In the genomic region with DNA sequence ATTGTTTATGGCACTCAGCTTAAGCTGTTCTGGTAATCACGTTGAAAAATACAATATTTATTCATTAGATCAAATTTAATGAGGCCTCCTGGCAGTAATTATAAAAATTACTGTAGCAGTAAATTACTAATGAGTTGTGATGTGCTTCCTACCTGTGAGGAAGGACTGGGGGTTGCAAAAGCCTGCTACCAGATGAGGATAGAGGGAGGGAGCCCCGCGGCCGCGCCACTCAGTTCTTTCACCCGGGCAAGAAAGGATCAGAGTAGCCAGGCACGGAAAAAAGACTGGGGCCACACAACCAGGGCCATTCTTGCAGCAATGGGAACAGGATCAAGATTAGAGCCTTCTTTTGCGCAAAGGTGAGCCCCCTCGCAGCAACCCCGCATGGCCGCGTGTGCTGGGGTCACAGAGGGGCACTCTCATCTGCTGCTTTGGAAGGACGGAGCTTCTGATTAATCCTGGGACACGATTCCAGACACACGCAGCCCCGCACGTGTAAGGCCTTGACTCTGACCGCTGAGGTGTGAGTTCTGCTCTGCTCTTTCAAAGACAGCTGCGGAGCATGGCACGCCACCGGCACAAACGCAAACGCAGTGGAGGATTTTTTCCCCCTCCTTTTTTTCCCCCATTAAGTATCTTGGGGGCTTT, we compare ENCODE assay signal across 9 mouse cellular contexts. TPM values are rescaled to one million over a fixed set of nuclear protein-coding genes. Genes with fewer than 3 reads are reported as not detected.
DNase-seq lines count a peak whose midpoint lies in the region; ATAC-seq lines count a peak whose summit lies in the region.
"Had no signal": no experiment of that assay in that cellular context is flagged by ENCODE, and none has a peak within 500 bp of the region (broad histone marks: within the 10 kb centered on the region; RNA-seq: fewer than 3 reads in every experiment).

No protein-coding gene starts in this region.

- no peak for ATAC-seq in heart, embryonic 13.5 days (ENCODE audit: extremely low read depth, insufficient number of reproducible peaks, low FRiP score, low TSS enrichment)
- ATAC-seq in hindbrain, embryonic 16.5 days: peak; percentile 54; the same call in 1 of the 2 replicates
- ATAC-seq in midbrain, embryonic 15.5 days (replicated peaks): peak; percentile 52; the same call in 1 of the 2 replicates

- no peaks in the 10 kb centered on the region for H3K9me3 ChIP-seq in heart, embryonic 13.5 days
- H3K9me3 ChIP-seq in hindbrain, embryonic 16.5 days (ENCODE audit: control insufficient read depth, low read length): no peaks in the 10 kb centered on the region
- H3K9me3 ChIP-seq in midbrain, embryonic 15.5 days: no peaks in the 10 kb centered on the region

- H3K4me2 ChIP-seq in heart, embryonic 13.5 days: peak overlapping the region; percentile 61
- peak overlapping the region; percentile 55 for H3K4me2 ChIP-seq in hindbrain, embryonic 16.5 days (ENCODE audit: low read length)
- H3K4me2 ChIP-seq in midbrain, embryonic 15.5 days: peak overlapping the region; percentile 51

- H3K27ac ChIP-seq in heart, embryonic 13.5 days (replicated peaks): no peak overlapping the region
- H3K27ac ChIP-seq in hindbrain, embryonic 16.5 days (ENCODE audit: low read depth, low read length): no peak overlapping the region
- H3K27ac ChIP-seq in midbrain, embryonic 15.5 days: peak overlapping the region; percentile 46; the same call in 1 of the 2 replicates

- peak overlapping the region; percentile 20 for H3K4me3 ChIP-seq in heart, embryonic 13.5 days
- peak overlapping the region; percentile 24 for H3K4me3 ChIP-seq in hindbrain, embryonic 16.5 days (ENCODE audit: low read length)
- peak overlapping the region; percentile 17; the same call in 1 of the 2 replicates for H3K4me3 ChIP-seq in midbrain, embryonic 15.5 days

- 6% methylated on average over 23 of the region's 23 CpGs for WGBS in heart, embryonic 13.5 days
- 7% methylated on average over 23 of the region's 23 CpGs for WGBS in hindbrain, embryonic 16.5 days
- 4% methylated on average over 23 of the region's 23 CpGs for WGBS in midbrain, embryonic 15.5 days

- H3K27me3 ChIP-seq in heart, embryonic 13.5 days (replicated peaks): peaks cover 13% of the 10 kb centered on the region; the same call in 1 of the 2 replicates
- H3K27me3 ChIP-seq in hindbrain, embryonic 16.5 days (replicated peaks; ENCODE audit: control insufficient read depth, insufficient read depth, low read length): peaks cover 5% of the 10 kb centered on the region
- peaks cover 7% of the 10 kb centered on the region; the same call in 1 of the 2 replicates for H3K27me3 ChIP-seq in midbrain, embryonic 15.5 days (replicated peaks)

- DNase-seq in heart, adult 8-10 months (ENCODE audit: low spot score): no peak
- DNase-seq in embryo, embryonic 9.5 days (ENCODE audit: extremely low spot score): peak; percentile 55
- no peak for DNase-seq in c-Kit-positive CD71-positive TER-119-positive erythroid progenitor cells, embryonic 14.5 days (ENCODE audit: low spot score)
- no peak for DNase-seq in kidney, postnatal 25 days
- no peak for DNase-seq in right cerebral cortex, postnatal 10 days (ENCODE audit: low spot score in 2 of 2)
- DNase-seq: adrenal gland, adult 8-10 months had no signal

- no peaks in the 10 kb centered on the region for H3K36me3 ChIP-seq in heart, embryonic 13.5 days
- H3K36me3 ChIP-seq in hindbrain, embryonic 16.5 days (ENCODE audit: control insufficient read depth, insufficient read depth, low read length): no peaks in the 10 kb centered on the region
- H3K36me3 ChIP-seq in midbrain, embryonic 15.5 days (replicated peaks): no peaks in the 10 kb centered on the region

- H3K9ac ChIP-seq in heart, embryonic 13.5 days: peak overlapping the region; percentile 44
- H3K9ac ChIP-seq in hindbrain, embryonic 16.5 days (ENCODE audit: low read depth, low read length): peak overlapping the region; percentile 45
- H3K9ac ChIP-seq in midbrain, embryonic 15.5 days: 0 out of 2 replicates have a peak overlapping the region, but pooled peaks have one; percentile 22

- peaks cover 5% of the 10 kb centered on the region for H3K4me1 ChIP-seq in heart, embryonic 13.5 days
- peaks cover 5% of the 10 kb centered on the region for H3K4me1 ChIP-seq in hindbrain, embryonic 16.5 days (ENCODE audit: control insufficient read depth, insufficient read depth, low read depth, low read length)
- peaks cover 11% of the 10 kb centered on the region for H3K4me1 ChIP-seq in midbrain, embryonic 15.5 days

RNA-seq across cellular contexts. Expression of gene Cdca7, which starts 23.2 kb away (rescaled TPM):
- polyA plus RNA-seq in heart, embryonic 13.5 days (2015; fragmentation: Nextera tagmentation; extraction: Ambion mirVana): 46.8 and 49.0 TPM in 2 replicates
- 1 to 10 TPM in 3 of 4 experiments, under 1 TPM in 1; 1.00 to 3.1 (median 1.2) TPM for total RNA-seq in heart, adult 8-10 months (2022)
- polyA plus RNA-seq in hindbrain, embryonic 16.5 days (2015; fragmentation: Nextera tagmentation; extraction: Ambion mirVana): 17.3 and 22.1 TPM in 2 replicates
- polyA plus RNA-seq in midbrain, embryonic 15.5 days (2015; fragmentation: Nextera tagmentation; extraction: Ambion mirVana): 21.3 and 21.5 TPM in 2 replicates
